Mouse (Mus musculus): ENCODE measurements at regions not wholly inside any gene's neighbourhood (a gene's known extent, or its start where the extent isn't known, plus 50 kb on each side); places are given as distances from the start of the nearest gene placed in this dataset.

DNA sequence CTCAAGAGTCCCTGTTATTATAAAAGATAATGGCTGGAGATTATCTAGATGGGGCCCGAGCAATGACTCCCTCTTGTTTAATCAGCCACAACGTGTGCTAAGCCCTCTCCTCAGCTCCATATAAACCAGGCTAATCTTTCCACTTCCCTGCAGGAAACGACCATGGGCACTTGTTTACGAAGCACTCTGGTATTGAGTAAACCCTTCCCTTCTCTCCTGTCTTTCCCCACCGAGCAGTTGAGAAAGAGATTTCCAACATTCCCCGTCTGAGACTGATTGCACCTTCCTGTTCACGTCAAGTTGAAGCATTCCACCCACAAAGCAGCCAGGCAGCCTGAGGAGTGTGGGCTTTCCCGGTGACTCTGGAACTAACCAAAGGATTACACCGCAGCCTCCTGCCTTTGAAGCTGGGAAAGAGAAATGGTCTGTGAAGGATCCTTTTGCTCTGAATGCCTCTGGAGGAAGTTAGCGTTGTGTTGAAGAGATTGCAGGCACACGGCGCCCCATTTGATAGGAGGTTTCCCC lies 287.8 kb downstream of the Epha4 start:
- peak in 1 of 2 experiments; percentile 4 for DNase-seq (ENCODE audit: low spot score in 2 of 2)

- DNase-seq (ENCODE audit: low spot score in 2 of 2) = no peak
Observed at GRCm38 (mm10) chr1:77227800-77228199, 287.1 kb downstream of the Epha4 start.

DNA sequence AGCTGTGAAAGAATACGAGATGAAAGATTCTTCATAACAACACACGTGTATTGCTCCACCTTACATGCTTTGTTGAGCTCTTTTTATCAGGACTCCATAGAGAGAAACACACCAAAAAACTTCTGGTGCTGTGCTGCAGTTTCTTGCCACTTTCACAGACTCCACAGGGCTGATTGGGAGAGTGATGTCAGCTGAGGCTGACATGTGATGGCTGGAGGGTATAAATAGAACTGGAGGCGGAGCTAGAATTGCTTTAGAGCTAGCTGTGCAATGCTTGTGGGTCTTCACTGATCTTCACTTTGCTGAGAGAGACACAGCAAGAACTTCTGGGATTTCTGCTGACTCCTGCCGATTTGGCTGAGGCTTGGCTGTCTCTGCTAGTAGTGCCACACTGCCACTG lies 285.3 kb downstream of the Epha4 start:
- no peak for DNase-seq (ENCODE audit: low spot score in 2 of 2)

DNA sequence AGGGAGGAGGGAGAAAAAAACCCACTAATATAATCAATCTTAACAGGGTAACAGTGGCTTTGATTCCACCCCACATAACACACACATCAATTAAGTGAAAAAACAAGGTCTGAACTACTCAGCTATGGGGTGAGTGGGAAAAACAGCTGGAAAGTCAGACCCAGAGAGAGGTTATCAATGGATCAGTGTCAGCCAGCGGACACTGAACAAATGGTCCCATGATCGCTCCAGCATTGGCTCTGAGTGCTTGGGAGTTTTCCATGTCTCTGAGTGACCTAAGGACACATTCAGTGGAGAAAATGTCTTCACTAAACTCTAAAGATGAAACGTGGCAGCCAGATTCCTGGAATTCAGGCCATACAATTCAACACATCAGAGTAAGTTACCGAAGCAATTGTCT lies 281.9 kb downstream of the Epha4 start:
- DNase-seq (ENCODE audit: low spot score in 2 of 2) = no peak

DNA sequence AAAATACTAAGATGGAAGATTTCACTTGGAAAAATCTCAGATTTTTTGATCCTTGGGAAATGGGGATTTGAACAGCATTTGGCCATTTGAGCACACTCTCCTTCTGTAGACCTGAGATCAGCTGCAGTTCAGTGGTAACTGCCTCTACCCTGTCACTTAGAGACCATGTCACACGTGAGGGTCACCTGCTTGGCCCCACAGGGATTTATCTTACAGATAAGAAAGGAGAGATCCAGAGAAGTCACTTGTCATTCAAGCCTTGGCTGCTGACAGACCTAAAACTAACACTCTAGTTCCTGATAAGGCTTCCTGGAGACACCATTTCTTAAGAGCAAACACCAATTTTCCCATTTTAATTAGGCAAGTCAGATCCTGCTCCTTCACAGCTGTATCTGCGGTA lies 270.2 kb downstream of the Epha4 start:
- no peak for DNase-seq (ENCODE audit: low spot score in 2 of 2)

GRCm38 (mm10) chr1:77246047-77246446 lies 268.8 kb downstream of the Epha4 start:
- DNase-seq (ENCODE audit: low spot score in 2 of 2) = no peak

DNA sequence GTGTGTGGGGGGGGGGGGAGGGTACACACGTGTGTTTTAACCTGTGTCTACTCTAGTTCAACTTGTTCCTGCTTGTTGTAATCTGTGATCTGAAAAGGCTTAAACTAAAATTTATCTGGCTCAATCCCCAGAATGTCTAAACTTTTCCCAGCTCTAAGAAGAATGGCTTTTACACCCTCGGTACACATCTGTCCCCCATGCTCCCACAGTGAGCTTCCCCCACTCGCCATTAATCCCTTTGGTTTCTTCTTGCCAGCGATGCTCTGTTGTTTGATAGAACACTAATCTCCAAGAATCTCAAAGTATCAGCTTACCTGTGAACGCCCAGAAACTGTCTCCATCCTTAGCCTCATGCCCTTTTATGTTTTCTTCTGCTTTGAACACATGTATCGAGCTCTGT lies 260.6 kb downstream of the Epha4 start:
- DNase-seq (ENCODE audit: low spot score in 2 of 2) = no peak

- DNase-seq (ENCODE audit: low spot score in 2 of 2) = no peak
Observed at GRCm38 (mm10) chr1:77256115-77256842, 258.6 kb downstream of the Epha4 start.

GRCm38 (mm10) chr1:77258730-77259310 lies 256.1 kb downstream of the Epha4 start:
- DNase-seq (ENCODE audit: low spot score in 2 of 2) = no peak

DNA sequence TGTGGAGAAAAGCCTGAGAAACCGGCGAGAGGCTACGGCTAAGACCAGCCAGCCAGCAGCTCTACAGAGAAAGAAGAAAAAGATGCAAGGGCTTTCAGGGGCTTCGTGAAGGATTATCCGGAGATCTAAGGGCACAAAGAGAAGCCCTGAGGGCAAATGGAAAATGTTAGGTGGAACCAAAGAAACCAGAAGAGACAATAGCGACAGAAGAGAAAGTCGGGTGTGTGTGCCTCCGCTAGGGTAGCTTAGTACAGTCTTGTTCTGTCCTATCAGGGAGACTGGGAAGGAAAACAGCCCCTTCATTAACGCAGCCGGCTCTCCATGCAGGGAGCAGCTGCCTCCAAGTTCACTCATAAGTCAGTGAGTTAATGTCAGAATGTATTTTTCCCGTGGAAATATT lies 255.1 kb downstream of the Epha4 start:
- no peak for DNase-seq (ENCODE audit: low spot score in 2 of 2)

DNA sequence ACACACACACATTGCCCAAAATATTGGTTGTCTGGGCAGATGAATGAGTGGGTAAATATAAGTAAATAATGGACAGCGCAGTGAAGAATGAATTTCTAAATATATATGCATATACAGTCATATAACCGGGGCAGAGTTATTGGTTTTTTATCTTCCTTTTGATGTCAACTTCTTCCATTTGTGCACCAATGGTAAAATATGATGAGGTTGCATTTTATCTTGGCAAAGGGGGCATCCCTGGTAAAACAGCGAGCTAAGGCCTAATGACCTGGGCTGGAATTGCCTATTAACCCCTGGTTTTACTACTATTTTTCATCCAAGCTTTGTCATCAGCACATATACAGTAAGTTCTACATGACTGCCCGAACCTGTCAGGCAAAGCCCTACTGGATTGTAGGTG lies 253.2 kb downstream of the Epha4 start:
- DNase-seq (ENCODE audit: low spot score in 2 of 2) = no peak

GRCm38 (mm10) chr1:77265677-77266076 lies 249.2 kb downstream of the Epha4 start:
- DNase-seq (ENCODE audit: low spot score in 2 of 2) = no peak

DNA sequence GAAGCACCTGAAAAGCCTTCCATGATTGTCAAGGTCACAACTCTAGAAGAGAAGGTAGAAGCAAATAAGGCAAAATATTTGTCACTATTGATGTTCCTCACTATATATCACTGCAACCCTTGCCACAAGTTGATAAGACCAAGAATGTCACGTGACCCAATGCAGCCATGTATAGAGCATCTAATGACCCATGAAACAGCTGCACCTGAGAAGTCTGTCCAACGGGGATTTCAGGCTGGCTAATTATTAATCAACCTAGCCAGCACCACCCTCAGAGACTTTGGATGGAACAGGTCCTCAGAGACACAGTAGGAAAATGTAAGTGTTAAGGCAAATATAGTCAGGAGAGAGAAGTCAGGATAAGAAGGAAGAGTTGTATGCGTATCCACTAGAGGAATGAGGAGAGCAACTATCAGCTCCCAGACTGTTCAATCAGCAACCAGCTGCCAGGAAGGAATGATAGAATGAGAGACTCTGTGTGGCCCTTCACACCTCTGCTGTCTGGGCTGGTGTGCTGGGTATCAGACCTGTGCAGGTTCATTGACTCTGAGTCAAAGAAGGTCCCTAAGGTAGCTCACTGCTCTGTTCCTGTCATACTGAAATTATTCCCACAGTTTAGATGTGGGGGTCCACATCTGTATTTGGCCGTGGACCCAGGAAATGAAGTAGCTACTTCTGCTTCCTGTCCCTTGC lies 247.4 kb downstream of the Epha4 start:
- DNase-seq (ENCODE audit: low spot score in 2 of 2) = no peak

DNA sequence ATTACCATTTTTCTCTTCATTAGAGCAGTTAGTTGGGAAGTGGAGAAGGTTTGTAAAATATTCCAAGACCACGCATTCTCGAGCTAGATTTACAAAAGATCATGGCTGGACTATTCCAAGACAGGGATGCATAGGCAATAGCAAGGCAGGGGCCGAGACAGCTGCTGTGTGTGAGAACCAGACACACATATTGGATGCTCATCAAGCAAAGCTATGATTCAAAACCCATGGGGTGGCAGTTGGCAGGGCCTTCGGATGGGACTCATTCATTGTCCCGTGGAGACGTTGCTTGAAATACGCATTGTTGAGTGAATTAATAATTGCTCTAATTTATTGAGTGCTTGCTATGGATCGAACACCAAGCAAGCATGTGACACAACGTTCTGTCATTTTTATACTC lies 239.6 kb downstream of the Epha4 start:
- no peak for DNase-seq (ENCODE audit: low spot score in 2 of 2)

DNA sequence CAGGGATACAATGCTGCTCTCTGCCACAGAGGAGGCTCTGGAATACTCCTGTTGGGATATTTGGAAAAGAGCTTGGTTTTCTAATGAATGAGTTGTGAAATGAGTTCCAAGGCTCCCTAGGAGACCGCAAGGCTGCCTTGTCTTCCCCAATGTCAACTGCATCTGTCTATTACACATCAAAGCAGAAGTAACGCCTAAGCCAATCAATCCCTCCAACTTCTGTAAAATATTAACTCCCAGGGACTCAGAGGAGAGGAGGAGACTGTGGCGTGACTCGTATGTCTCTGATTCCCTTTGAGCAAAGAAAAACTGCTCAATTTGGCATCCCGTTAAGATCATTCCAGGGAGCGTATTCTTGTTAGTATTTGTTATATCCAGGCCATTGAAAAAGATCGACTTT lies 235.3 kb downstream of the Epha4 start:
- no peak for DNase-seq (ENCODE audit: low spot score in 2 of 2)

GRCm38 (mm10) chr1:77280373-77281038 lies 234.4 kb downstream of the Epha4 start:
- no peak for DNase-seq (ENCODE audit: low spot score in 2 of 2)

DNA sequence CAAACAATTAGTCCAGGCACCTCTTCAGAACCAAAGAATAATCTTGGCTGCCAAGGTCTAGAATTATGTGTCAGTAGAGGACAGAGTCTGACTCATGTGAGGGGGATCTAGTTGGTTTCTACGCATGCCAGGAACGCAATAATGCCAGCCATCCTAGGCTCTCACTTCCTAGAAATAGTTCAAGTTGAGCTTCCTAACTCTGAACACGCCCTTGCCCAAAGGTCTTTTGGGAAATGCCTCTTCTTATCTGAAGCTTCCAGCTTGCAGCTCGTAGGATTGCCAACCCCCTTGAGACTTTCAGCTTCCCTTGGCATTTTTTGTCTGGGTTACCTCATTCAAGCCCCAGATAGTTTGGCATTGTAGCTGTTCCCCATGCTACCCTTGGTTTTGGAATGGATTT lies 233.1 kb downstream of the Epha4 start:
- DNase-seq (ENCODE audit: low spot score in 2 of 2) = no peak

- no peak for DNase-seq (ENCODE audit: low spot score in 2 of 2)
Observed at GRCm38 (mm10) chr1:77298713-77299132, 216.2 kb downstream of the Epha4 start.

GRCm38 (mm10) chr1:77300806-77301205 lies 214.1 kb downstream of the Epha4 start:
- DNase-seq (ENCODE audit: low spot score in 2 of 2) = no peak

DNA sequence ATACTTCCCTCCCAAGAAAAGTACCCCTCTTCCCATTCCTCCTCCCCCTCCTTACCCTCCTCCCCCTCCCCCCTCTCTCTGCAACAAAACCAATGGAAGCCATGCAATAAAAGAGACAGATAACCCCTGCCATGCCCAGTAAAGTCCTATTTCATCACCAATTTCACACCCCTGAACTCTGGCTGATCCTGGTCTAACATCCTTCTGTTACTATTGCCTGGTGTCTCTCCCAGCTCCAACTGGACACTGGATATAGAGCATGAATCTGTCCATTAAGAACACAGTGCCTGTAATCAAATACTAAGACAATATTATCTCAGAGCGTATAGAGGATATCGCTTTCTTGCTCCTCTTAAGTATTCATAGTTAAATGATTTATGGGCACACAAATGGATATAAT lies 210.1 kb downstream of the Epha4 start:
- no peak for DNase-seq (ENCODE audit: low spot score in 2 of 2)

DNA sequence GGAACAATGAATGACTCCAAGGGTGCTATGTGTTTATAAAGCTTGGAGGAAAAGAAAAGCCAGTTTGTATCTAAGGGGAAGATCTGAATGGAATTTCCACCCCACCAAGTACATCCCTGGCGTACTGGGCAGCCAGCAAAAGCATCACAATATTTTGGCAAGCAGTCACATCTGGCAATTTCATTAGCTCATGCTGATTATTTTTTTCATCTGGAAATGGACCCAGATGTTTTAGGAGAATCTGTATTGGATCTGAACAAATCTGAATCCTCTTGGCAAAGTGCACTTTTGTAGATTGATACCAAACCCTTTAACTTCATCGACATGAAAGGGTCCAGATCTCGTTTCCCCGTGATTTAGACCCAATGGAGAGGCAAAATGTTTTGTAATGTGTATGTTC lies 207.1 kb downstream of the Epha4 start:
- DNase-seq (ENCODE audit: low spot score in 2 of 2) = no peak

DNA sequence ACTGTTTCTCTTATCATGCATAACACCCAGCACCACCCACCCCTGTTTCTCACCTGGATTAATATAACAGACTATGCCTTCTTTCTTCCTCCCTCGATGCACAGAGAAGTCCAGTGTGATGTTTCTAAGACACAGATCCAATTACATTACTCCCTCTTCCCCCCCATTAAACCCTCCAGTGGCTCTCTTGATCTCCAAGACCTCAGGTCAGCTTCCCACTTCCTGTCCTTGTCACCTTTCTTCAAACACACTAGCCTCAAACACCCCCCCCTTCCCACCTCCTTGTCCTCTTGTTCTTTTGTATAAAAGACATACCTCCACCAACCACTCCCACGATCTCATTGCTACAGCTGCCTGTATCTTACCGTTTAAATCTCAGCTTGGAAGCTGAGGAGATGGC lies 201.8 kb downstream of the Epha4 start:
- no peak for DNase-seq (ENCODE audit: low spot score in 2 of 2)

Data from left cerebral cortex, adult 18-20 months (tissue).